Mouse (Mus musculus) left cerebral cortex, postnatal 36 days (tissue): ENCODE data around the gene Tmem269. TPM values are rescaled to one million over a fixed set of nuclear protein-coding genes. Genes with fewer than 3 reads are reported as not detected.

Experiments
- total RNA-seq, 2 experiments: library from RNA; stranded (reverse); gene quantifications; 2 replicates each; pipeline ENCODE4 v1.2.3; 2021

The Tmem269 gene
- total RNA-seq, 2 experiments from 2014 or later = 0.57 to 0.91 TPM

Other genes with a start within 250 kb of the Tmem269 start
- gene Slc2a1, start 109.5 kb downstream of the Tmem269 start, total RNA-seq = 100 to 1,000 TPM; 107 to 126 TPM
- gene Zfp691, start 44.0 kb downstream of the Tmem269 start, total RNA-seq = 1 to 10 TPM; 6.9 to 8.6 TPM
- gene Ermap, start 28.2 kb downstream of the Tmem269 start, total RNA-seq = under 1 TPM; 0.44 to 0.75 TPM
- 10 to 100 TPM; 18.5 to 20.5 TPM for gene Svbp, start 22.9 kb downstream of the Tmem269 start, total RNA-seq
- 10 to 100 TPM; 28.0 to 34.5 TPM for gene AU022252, start 14.5 kb upstream of the Tmem269 start, total RNA-seq
- 1 to 10 TPM; 4.9 to 7.7 TPM for gene P3h1, start 14.7 kb upstream of the Tmem269 start, total RNA-seq
- under 1 TPM; 0.27 to 0.32 TPM for gene Cldn19, start 37.2 kb upstream of the Tmem269 start, total RNA-seq
- gene Ybx1, start 76.4 kb upstream of the Tmem269 start, total RNA-seq = 100 to 1,000 TPM; 211 to 212 TPM
- gene Ppih, start 102.3 kb upstream of the Tmem269 start, total RNA-seq = 10 to 100 TPM; 15.2 to 16.2 TPM
- 10 to 100 TPM; 19.5 to 23.3 TPM for gene Ccdc30, start 197.3 kb upstream of the Tmem269 start, total RNA-seq
- 1 to 10 TPM; 4.7 to 7.2 TPM for gene Ppcs, start 204.2 kb upstream of the Tmem269 start, total RNA-seq
- under 1 TPM in 1 of 2 experiments, not detected in 1; 0.88 TPM for gene Zmynd12, start 204.6 kb upstream of the Tmem269 start, total RNA-seq